Mouse (Mus musculus) central nervous system, embryonic 14 days (tissue): ENCODE data around the gene Kcna3. TPM values are rescaled to one million over a fixed set of nuclear protein-coding genes. Genes with fewer than 3 reads are reported as not detected.

ENCODE experiments used
- polyA plus RNA-seq: library from polyadenylated mRNA; depleted of rRNA; stranded (reverse); fragments of >200 nt; gene quantifications from 2 replicates; pipeline ENCODE4 v1.2.3, GENCODE M21; 2012; rRNA removed

Kcna3 gene
- 6.1 and 7.5 TPM in 2 replicates for polyA plus RNA-seq

GRCm38 (mm10) chr3:107035521-107036457, at the start of gene Kcna3:
TSS of gene Kcna3 (plus strand) at chr3:107036169.

Other genes starting within 250 kb of the Kcna3 start
- gene Cd53, start 246.0 kb upstream of the Kcna3 start, polyA plus RNA-seq, result 3.8 and 4.0 TPM in 2 replicates
- 0.05 and 0.09 TPM in 2 replicates for gene Olfr266, start 209.9 kb upstream of the Kcna3 start, polyA plus RNA-seq
- gene Kcna2, start 65.0 kb downstream of the Kcna3 start, polyA plus RNA-seq, result 1.9 and 2.7 TPM in 2 replicates
- gene Kcna10, start 146.9 kb downstream of the Kcna3 start, polyA plus RNA-seq, result not detected in 2 replicates
- gene Cym, start 185.6 kb downstream of the Kcna3 start, polyA plus RNA-seq, result 0.71 and 0.96 TPM in 2 replicates
- not detected in 2 replicates for gene A630076J17Rik, start 194.4 kb downstream of the Kcna3 start, polyA plus RNA-seq
- gene Prok1, start 203.5 kb downstream of the Kcna3 start, polyA plus RNA-seq, result 0.71 and 0.86 TPM in 2 replicates
- gene Lamtor5, start 242.7 kb downstream of the Kcna3 start, polyA plus RNA-seq, result 108 and 140 TPM in 2 replicates